1 mouse cellular context compared by ENCODE assay signal in genomic region chr10:21267452-21267851, GRCm38 (mm10).
A peak's percentile ranks its signal among the peaks of the same experiment; 100 is the strongest.
TF ChIP-seq lines count a peak whose summit lies in the region.

No protein-coding gene starts in this region.

TF ChIP-seq in MEL, 35 proteins besides CTCF, POLR2A, EP300 and RAD21 (continued from another document):
- TF ChIP-seq MAFK (IDR thresholded peaks at IDR 0.05; ENCODE audit: borderline replicate concordance, low read depth, low read length) (no peak), E2F4 (IDR thresholded peaks at IDR 0.05; ENCODE audit: borderline replicate concordance, low read depth, low read length) (no peak), MAX (IDR thresholded peaks at IDR 0.05; ENCODE audit: low read length) (peak; percentile 49; the same call in 1 of the 2 replicates), CHD2 (IDR thresholded peaks at IDR 0.05; ENCODE audit: low read length) (no peak), NELFE (IDR thresholded peaks at IDR 0.05; ENCODE audit: low read depth, low read length) (no peak), HCFC1 (IDR thresholded peaks at IDR 0.05; ENCODE audit: low read depth, low read length) (no peak), POLR2AphosphoS5 (IDR thresholded peaks at IDR 0.05; ENCODE audit: borderline replicate concordance, low read depth, low read length) (no peak)
